Comparison of ENCODE assay signal across 24 mouse cellular contexts in the genomic region with DNA sequence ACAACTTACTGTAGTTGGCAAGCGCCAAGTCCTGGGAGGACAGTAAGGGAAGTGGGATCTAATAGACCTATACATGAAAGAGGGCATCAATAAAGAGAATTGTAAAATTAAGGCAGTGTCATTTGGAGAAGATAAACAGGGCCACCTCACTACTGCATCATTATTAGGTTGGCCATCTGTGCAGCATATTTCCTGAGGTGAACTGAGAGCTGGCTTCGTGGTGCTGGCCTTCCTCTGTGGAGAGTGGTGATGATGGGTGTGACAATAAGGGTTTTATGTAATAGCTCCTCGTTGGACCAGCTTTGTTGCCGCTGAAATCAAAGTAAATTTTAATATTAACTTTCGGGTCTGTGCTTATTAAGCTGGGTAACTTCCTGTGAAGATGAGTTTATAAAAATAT.
DNase-seq lines count a peak whose midpoint lies in the region; ATAC-seq and TF ChIP-seq lines count a peak whose summit lies in the region.
"Had no signal": no experiment of that assay in that cellular context is flagged by ENCODE, and none has a peak within 500 bp of the region (broad histone marks: within the 10 kb centered on the region; RNA-seq: fewer than 3 reads in every experiment).

No protein-coding gene starts in this region.

- WGBS in cerebellum, adult 2 months: 64% methylated on average over 5 of the region's 5 CpGs
- 69% methylated on average over 5 of the region's 5 CpGs for WGBS in forebrain, embryonic 16.5 days
- 89% methylated on average over 5 of the region's 5 CpGs for WGBS in forebrain, embryonic 11.5 days
- WGBS in stomach, postnatal 0 days: 75% methylated on average over 5 of the region's 5 CpGs

- H3K27me3 ChIP-seq in cerebellum, adult 2 months (ENCODE audit: control insufficient read depth, insufficient read depth, low read length): no peaks in the 10 kb centered on the region; the same call in 1 of the 2 replicates
- no peaks in the 10 kb centered on the region for H3K27me3 ChIP-seq in forebrain, embryonic 16.5 days (replicated peaks; ENCODE audit: control insufficient read depth, insufficient read depth, low read length)
- H3K27me3 ChIP-seq in forebrain, embryonic 11.5 days (ENCODE audit: control insufficient read depth, insufficient read depth, low read length): no peaks in the 10 kb centered on the region
- H3K27me3 ChIP-seq in stomach, postnatal 0 days (ENCODE audit: control insufficient read depth, insufficient read depth, low read length): no peaks in the 10 kb centered on the region
- H3K27me3 ChIP-seq: embryonic facial prominence, embryonic 15.5 days; forebrain, embryonic 12.5 days; hindbrain, embryonic 12.5 days had no signal

- 0 out of 2 replicates have a peak, but pooled peaks have one; percentile 22 for ATAC-seq in forebrain, embryonic 16.5 days
- no peak for ATAC-seq in forebrain, embryonic 11.5 days (replicated peaks; ENCODE audit: low FRiP score)
- ATAC-seq in stomach, postnatal 0 days (ENCODE audit: low FRiP score, low TSS enrichment): no peak
- ATAC-seq: CD4-positive, CD25-positive, alpha-beta regulatory T cell, adult 4 months; hindbrain, embryonic 16.5 days had no signal

- DNase-seq in cerebellum, adult 2 months: peak in 1 of 2 experiments; percentile 51
- no peak for DNase-seq in cerebellum, adult 11 months
- DNase-seq in forebrain, embryonic 11.5 days (ENCODE audit: low spot score): no peak
- peak; percentile 31 for DNase-seq in brain, embryonic 14.5 days (ENCODE audit: low read depth)
- DNase-seq in stomach, postnatal 0 days (ENCODE audit: low spot score): no peak
- DNase-seq: adrenal gland, adult 8-10 months; adrenal gland, postnatal 36 days; B cell, adult 2 months; embryo, embryonic 11 days; gastrocnemius, postnatal 10 days; heart, adult 18-20 months; heart, postnatal 10 days; heart, postnatal 4 days; kidney, adult 11 months; kidney, adult 9 months had no signal

- H3K27ac ChIP-seq in cerebellum, adult 2 months (ENCODE audit: insufficient read depth, low read length): 0 out of 2 replicates have a peak overlapping the region, but pooled peaks have one; percentile 39
- H3K27ac ChIP-seq in forebrain, embryonic 16.5 days (ENCODE audit: low read length): no peak overlapping the region
- H3K27ac ChIP-seq in forebrain, embryonic 11.5 days (ENCODE audit: low read depth, low read length): no peak overlapping the region
- no peak overlapping the region for H3K27ac ChIP-seq in stomach, postnatal 0 days (replicated peaks)
- H3K27ac ChIP-seq: embryonic facial prominence, embryonic 15.5 days; forebrain, embryonic 12.5 days; heart, embryonic 10.5 days; hindbrain, embryonic 12.5 days had no signal

- no peaks in the 10 kb centered on the region for H3K9me3 ChIP-seq in forebrain, embryonic 16.5 days (ENCODE audit: control insufficient read depth, low read length)
- no peaks in the 10 kb centered on the region for H3K9me3 ChIP-seq in forebrain, embryonic 11.5 days (ENCODE audit: control insufficient read depth, low read length)
- no peaks in the 10 kb centered on the region for H3K9me3 ChIP-seq in stomach, postnatal 0 days (ENCODE audit: control insufficient read depth, low read length)
- H3K9me3 ChIP-seq: embryonic facial prominence, embryonic 15.5 days; forebrain, embryonic 12.5 days; G1E; heart, embryonic 10.5 days; hindbrain, embryonic 12.5 days had no signal

- H3K4me3 ChIP-seq in cerebellum, adult 2 months (replicated peaks; ENCODE audit: insufficient read depth, low read depth, low read length): no peak overlapping the region
- no peak overlapping the region for H3K4me3 ChIP-seq in forebrain, embryonic 16.5 days (replicated peaks; ENCODE audit: low read length)
- H3K4me3 ChIP-seq in forebrain, embryonic 11.5 days (ENCODE audit: low read depth, low read length): no peak overlapping the region
- H3K4me3 ChIP-seq in stomach, postnatal 0 days (ENCODE audit: low read depth, low read length): no peak overlapping the region
- H3K4me3 ChIP-seq: embryonic facial prominence, embryonic 15.5 days; erythroblast, embryonic 14.5 days; forebrain, embryonic 12.5 days; heart, embryonic 10.5 days; hindbrain, embryonic 12.5 days had no signal

- TF ChIP-seq POLR2A in cerebellum, adult 2 months (IDR thresholded peaks at IDR 0.05; ENCODE audit: borderline replicate concordance, insufficient read depth, low read length): no peak
- no peak for TF ChIP-seq POLR2A in brain, embryonic 14.5 days (IDR thresholded peaks at IDR 0.05; ENCODE audit: borderline replicate concordance, extremely low read depth, insufficient read depth, insufficient read length, poor library complexity, severe bottlenecking)

- TF ChIP-seq CTCF in cerebellum, adult 2 months (IDR thresholded peaks at IDR 0.05; ENCODE audit: borderline replicate concordance, insufficient read depth, low read depth, low read length): no peak
- no peak for TF ChIP-seq CTCF in brain, embryonic 14.5 days (IDR thresholded peaks at IDR 0.05; ENCODE audit: borderline replicate concordance, extremely low read depth, insufficient read depth, insufficient read length)
- TF ChIP-seq CTCF in stomach, postnatal 0 days (IDR thresholded peaks at IDR 0.05; ENCODE audit: low read depth): no peak

- no peak overlapping the region for H3K9ac ChIP-seq in forebrain, embryonic 16.5 days (replicated peaks; ENCODE audit: low read depth, low read length)
- H3K9ac ChIP-seq in forebrain, embryonic 11.5 days (ENCODE audit: low read length): no peak overlapping the region
- no peak overlapping the region for H3K9ac ChIP-seq in stomach, postnatal 0 days (ENCODE audit: low read length)
- H3K9ac ChIP-seq: embryonic facial prominence, embryonic 15.5 days; forebrain, embryonic 12.5 days; hindbrain, embryonic 12.5 days had no signal

- no peaks in the 10 kb centered on the region for H3K36me3 ChIP-seq in forebrain, embryonic 16.5 days (ENCODE audit: control insufficient read depth, insufficient read depth)
- no peaks in the 10 kb centered on the region for H3K36me3 ChIP-seq in forebrain, embryonic 11.5 days (ENCODE audit: control insufficient read depth, insufficient read depth, low read length)
- no peaks in the 10 kb centered on the region for H3K36me3 ChIP-seq in stomach, postnatal 0 days (ENCODE audit: control insufficient read depth, insufficient read depth, low read length)
- H3K36me3 ChIP-seq: embryonic facial prominence, embryonic 15.5 days; forebrain, embryonic 12.5 days; G1E; heart, embryonic 10.5 days; hindbrain, embryonic 12.5 days had no signal

- no peak overlapping the region for H3K4me2 ChIP-seq in forebrain, embryonic 16.5 days (ENCODE audit: low read length)
- no peak overlapping the region for H3K4me2 ChIP-seq in forebrain, embryonic 11.5 days (ENCODE audit: low read depth, low read length, severe bottlenecking)
- H3K4me2 ChIP-seq in stomach, postnatal 0 days (replicated peaks; ENCODE audit: low read depth): no peak overlapping the region
- H3K4me2 ChIP-seq: embryonic facial prominence, embryonic 15.5 days; forebrain, embryonic 12.5 days; hindbrain, embryonic 12.5 days had no signal

- no peak for TF ChIP-seq EP300 in stomach, postnatal 0 days (optimal IDR thresholded peaks at IDR 0.05)

- H3K4me1 ChIP-seq in cerebellum, adult 2 months (ENCODE audit: control insufficient read depth, insufficient read depth, low read length): peaks cover 7% of the 10 kb centered on the region; the same call in 1 of the 2 replicates
- H3K4me1 ChIP-seq in forebrain, embryonic 16.5 days (replicated peaks; ENCODE audit: control insufficient read depth, insufficient read depth, low read length): peaks cover 11% of the 10 kb centered on the region
- no peaks in the 10 kb centered on the region for H3K4me1 ChIP-seq in forebrain, embryonic 11.5 days (replicated peaks; ENCODE audit: control insufficient read depth, insufficient read depth, low read length)
- H3K4me1 ChIP-seq in stomach, postnatal 0 days (replicated peaks; ENCODE audit: control insufficient read depth, insufficient read depth): no peaks in the 10 kb centered on the region
- H3K4me1 ChIP-seq: embryonic facial prominence, embryonic 15.5 days; heart, embryonic 10.5 days had no signal
